In the genomic region with DNA sequence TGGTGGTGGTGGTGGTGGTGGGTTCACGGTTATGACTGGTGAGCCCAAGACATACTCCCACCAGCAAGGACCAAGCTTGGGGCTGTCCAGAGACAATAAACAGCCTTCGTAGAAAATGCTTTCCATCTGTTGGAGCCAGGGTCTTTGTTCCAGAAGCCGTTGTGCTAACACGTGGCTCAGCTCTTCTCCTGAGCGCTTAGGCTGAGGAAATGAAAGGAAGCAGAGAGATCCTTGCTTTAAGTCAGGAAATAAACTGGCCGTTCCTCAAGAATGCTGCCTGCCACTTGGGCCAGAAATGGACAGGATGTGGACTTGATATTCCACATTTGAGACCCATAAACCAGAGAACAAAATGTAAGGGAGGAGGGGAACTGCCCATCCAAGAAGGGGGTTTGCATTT, we compare ENCODE assay signal across 11 mouse cellular contexts. TPM values are rescaled to one million over a fixed set of nuclear protein-coding genes. Genes with fewer than 3 reads are reported as not detected.
DNase-seq lines count a peak whose midpoint lies in the region; ATAC-seq lines count a peak whose summit lies in the region.
"Had no signal": no experiment of that assay in that cellular context is flagged by ENCODE, and none has a peak within 500 bp of the region (broad histone marks: within the 10 kb centered on the region; RNA-seq: fewer than 3 reads in every experiment).

No protein-coding gene starts in this region.

- no peak overlapping the region for H3K4me2 ChIP-seq in limb, embryonic 12.5 days
- H3K4me2 ChIP-seq in hindbrain, embryonic 12.5 days (replicated peaks): no peak overlapping the region
- H3K4me2 ChIP-seq: embryonic facial prominence, embryonic 12.5 days had no signal

- H3K9me3 ChIP-seq in limb, embryonic 12.5 days: no peaks in the 10 kb centered on the region
- H3K9me3 ChIP-seq in hindbrain, embryonic 12.5 days (replicated peaks): no peaks in the 10 kb centered on the region
- H3K9me3 ChIP-seq: embryonic facial prominence, embryonic 12.5 days had no signal

- intact Hi-C loops in heart, postnatal 25 days (cut with DNase I): no loop called here
- intact Hi-C loops in heart, postnatal 10 days (cut with DNase I): no loop called here

- H3K9ac ChIP-seq in limb, embryonic 12.5 days (replicated peaks): no peak overlapping the region
- H3K9ac ChIP-seq in hindbrain, embryonic 12.5 days: no peak overlapping the region
- H3K9ac ChIP-seq: embryonic facial prominence, embryonic 12.5 days had no signal

- WGBS in limb, embryonic 12.5 days: 42% methylated on average over 6 of the region's 6 CpGs
- 71% methylated on average over 6 of the region's 6 CpGs for WGBS in hindbrain, embryonic 12.5 days

- DNase-seq in heart, adult 11 months: peak; percentile 94
- DNase-seq in heart, postnatal 25 days (ENCODE audit: low spot score): no peak
- peak; percentile 52 to 54 for DNase-seq in heart, postnatal 10 days
- DNase-seq in adrenal gland, postnatal 10 days: no peak
- DNase-seq in cerebellum, postnatal 4 days (ENCODE audit: low spot score in 2 of 2): no peak
- DNase-seq: adrenal gland, adult 2 months had no signal

- H3K27me3 ChIP-seq in limb, embryonic 12.5 days: no peaks in the 10 kb centered on the region
- H3K27me3 ChIP-seq in hindbrain, embryonic 12.5 days: no peaks in the 10 kb centered on the region
- H3K27me3 ChIP-seq: embryonic facial prominence, embryonic 12.5 days had no signal

- H3K27ac ChIP-seq in brown adipose tissue, adult 24 weeks (replicated peaks; ENCODE audit: low read depth, low read length): peak overlapping the region; percentile 30; the same call in 1 of the 2 replicates
- 0 out of 2 replicates have a peak overlapping the region, but pooled peaks have one; percentile 59 for H3K27ac ChIP-seq in limb, embryonic 12.5 days
- H3K27ac ChIP-seq in hindbrain, embryonic 12.5 days: no peak overlapping the region
- H3K27ac ChIP-seq: embryonic facial prominence, embryonic 12.5 days had no signal

- no peaks in the 10 kb centered on the region for H3K36me3 ChIP-seq in limb, embryonic 12.5 days
- no peaks in the 10 kb centered on the region for H3K36me3 ChIP-seq in hindbrain, embryonic 12.5 days
- H3K36me3 ChIP-seq: embryonic facial prominence, embryonic 12.5 days; G1E had no signal

- peak; percentile 37; the same call in 1 of the 2 replicates for ATAC-seq in limb, embryonic 12.5 days (ENCODE audit: insufficient number of reproducible peaks, insufficient read depth, low FRiP score, low TSS enrichment, low read depth)
- ATAC-seq in hindbrain, embryonic 12.5 days (ENCODE audit: low FRiP score): no peak

- H3K4me3 ChIP-seq in brown adipose tissue, adult 24 weeks (ENCODE audit: insufficient read depth, low read depth, low read length): no peak overlapping the region
- no peak overlapping the region for H3K4me3 ChIP-seq in limb, embryonic 12.5 days (replicated peaks)
- H3K4me3 ChIP-seq in hindbrain, embryonic 12.5 days: no peak overlapping the region
- H3K4me3 ChIP-seq: embryonic facial prominence, embryonic 12.5 days had no signal

- no peaks in the 10 kb centered on the region for H3K4me1 ChIP-seq in brown adipose tissue, adult 24 weeks (ENCODE audit: control insufficient read depth, insufficient read depth, insufficient read length, low read length)
- H3K4me1 ChIP-seq in limb, embryonic 12.5 days (replicated peaks): peaks cover 12% of the 10 kb centered on the region
- no peaks in the 10 kb centered on the region for H3K4me1 ChIP-seq in hindbrain, embryonic 12.5 days

RNA-seq across cellular contexts. Expression of a gene that starts 59.7 kb away (rescaled TPM):
- total RNA-seq in heart, postnatal 25 days (2021): 10 to 100 TPM; 77.1 to 87.2 TPM
- 48.4 and 61.4 TPM in 2 replicates for polyA plus RNA-seq in brown adipose tissue, adult 24 weeks (2012; ENCODE audit: insufficient read depth, insufficient read length, missing spikeins)
- 10 to 100 TPM; 84.1 to 87.8 TPM for total RNA-seq in heart, postnatal 10 days (2021)
- polyA plus RNA-seq in limb, embryonic 12.5 days (2016; fragmentation: Nextera tagmentation; extraction: Ambion mirVana): 178 and 204 TPM in 2 replicates
- 168 and 182 TPM in 2 replicates for polyA plus RNA-seq in hindbrain, embryonic 12.5 days (2016; fragmentation: Nextera tagmentation; extraction: Ambion mirVana)
- 10 to 100 TPM; 67.0 to 71.7 TPM for total RNA-seq in adrenal gland, postnatal 10 days (2021)

Comparison
In these comparisons a context has a peak if more than half of its experiments do, and no peak if none do; other contexts are left out.
1. DNase-seq: peak in heart, adult 11 months (single experiment) and heart, postnatal 10 days (2 of 2); none in heart, postnatal 25 days (single experiment), adrenal gland, postnatal 10 days (single experiment) and cerebellum, postnatal 4 days (0 of 2).